Mouse (Mus musculus) frontal cortex, adult 2 months (tissue): ENCODE measurements at regions not wholly inside any gene's neighbourhood (a gene's known extent, or its start where the extent isn't known, plus 50 kb on each side); places are given as distances from the start of the nearest gene placed in this dataset.
"Not testable (repeated sequence)": the region's sequence is repeated elsewhere in the genome, so short reads cannot be mapped to it uniquely, and the experiment has no call there.

Experiments used
- DNase-seq, 2 experiments: peaks; one replicate each; pipeline ENCODE4 v3.0.0; 2022; ENCODE audit warnings: low spot score in 1 of 2; ENCODE audit errors: extremely low spot score in 1 of 2

DNA sequence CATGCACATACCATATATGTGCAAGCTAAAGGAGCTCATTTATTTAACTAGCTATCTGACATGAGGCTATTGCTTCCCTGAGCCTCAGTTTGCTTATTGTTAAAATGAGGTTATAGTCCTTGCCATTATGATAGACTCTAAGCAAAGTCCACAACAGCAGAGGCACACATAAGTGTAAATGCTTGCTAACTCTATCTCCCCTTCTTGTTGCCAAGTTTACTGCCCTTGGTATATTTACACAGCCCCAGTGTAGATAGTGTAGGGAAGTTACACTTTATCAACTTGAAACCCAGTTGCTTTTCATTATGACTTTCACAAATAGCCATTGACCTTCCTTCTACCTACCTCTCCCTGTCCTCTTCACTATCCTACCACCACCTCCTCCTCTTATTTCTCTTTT lies 782.6 kb upstream of the Agtr1b start:
- DNase-seq = no peak

DNA sequence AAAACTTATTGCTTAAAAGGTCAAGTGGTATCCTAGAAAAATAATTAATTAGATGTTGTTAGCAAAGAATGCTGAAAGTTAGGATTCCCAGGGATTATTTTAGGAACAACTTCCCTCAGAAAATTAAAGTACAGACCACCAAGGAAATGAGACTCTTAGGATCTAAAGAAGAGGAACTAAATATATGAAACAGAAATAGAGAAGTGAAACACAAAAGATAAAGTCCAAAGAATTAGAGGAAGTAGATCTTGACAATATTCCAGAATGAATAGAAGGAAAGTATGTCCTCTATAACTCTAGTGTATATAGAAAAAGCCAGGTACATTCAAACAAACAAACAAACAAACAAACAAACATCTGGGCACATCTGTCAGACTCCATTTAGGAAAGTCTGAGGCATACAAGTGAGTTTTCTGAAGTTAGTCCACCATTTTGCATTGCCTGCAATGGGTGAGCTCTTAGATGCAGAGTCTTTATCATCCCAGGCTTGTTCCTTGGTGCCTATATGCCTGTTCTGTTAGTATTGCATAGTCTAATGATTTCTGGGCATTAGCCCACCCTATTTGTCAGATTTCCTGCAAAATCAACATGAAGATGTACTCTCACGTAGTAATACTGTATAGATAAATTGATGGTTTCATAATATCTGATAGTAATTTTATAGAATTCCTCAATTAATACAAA lies 762.0 kb upstream of the Agtr1b start:
- DNase-seq = no peak

DNA sequence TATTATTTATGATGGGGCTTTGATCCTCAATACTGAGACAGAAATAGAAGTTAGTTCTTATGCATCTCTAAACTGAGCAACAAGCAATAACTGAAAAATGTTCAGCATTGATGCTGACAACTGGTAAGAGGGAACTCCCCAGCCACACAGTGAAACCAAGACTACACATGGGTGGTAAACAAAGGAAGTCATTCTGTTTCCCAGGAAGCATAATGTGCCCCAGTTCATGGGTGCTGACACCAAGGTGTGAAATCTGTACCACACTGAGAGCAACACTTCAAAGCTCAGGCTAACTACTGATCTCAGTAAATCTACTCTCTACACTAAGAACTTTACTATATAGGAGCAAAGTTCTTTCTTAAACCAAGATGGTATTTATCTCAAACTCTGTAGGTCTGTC lies 759.2 kb upstream of the Agtr1b start:
- DNase-seq = no peak

DNA sequence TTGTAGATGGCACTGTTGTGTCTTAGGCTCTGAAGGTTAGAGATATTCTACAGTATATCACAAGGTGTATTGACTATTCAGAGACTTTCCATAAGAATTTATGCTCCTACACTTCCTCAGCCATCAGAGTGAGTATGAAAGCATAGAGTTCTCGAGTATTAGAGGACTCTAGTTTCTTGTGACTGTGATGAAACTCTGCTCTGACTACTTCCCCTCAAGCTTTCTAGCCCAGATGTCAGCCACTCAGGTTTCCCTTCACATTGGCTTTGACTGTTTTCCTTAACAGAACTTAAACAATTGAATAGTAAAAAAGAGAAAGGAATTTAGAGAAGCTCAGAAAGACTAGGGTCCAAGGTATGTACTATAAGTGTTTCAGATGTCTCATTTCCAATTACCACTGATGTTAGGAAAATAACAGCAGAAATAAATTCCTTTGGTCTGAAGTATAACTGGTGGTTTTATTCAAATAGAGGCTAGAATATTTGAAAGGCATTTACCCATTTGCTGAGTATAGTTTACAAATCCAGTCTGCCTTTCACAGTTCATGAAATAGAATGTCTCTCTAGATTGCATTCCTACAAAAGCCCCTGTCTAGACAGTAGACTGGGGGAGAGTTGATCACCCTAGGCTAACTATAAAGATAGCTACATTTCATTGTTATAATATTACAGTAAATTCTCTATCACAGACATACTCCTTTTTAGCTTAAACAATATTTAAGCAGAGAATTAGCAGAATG lies 751.4 kb upstream of the Agtr1b start:
- DNase-seq = no peak

DNA sequence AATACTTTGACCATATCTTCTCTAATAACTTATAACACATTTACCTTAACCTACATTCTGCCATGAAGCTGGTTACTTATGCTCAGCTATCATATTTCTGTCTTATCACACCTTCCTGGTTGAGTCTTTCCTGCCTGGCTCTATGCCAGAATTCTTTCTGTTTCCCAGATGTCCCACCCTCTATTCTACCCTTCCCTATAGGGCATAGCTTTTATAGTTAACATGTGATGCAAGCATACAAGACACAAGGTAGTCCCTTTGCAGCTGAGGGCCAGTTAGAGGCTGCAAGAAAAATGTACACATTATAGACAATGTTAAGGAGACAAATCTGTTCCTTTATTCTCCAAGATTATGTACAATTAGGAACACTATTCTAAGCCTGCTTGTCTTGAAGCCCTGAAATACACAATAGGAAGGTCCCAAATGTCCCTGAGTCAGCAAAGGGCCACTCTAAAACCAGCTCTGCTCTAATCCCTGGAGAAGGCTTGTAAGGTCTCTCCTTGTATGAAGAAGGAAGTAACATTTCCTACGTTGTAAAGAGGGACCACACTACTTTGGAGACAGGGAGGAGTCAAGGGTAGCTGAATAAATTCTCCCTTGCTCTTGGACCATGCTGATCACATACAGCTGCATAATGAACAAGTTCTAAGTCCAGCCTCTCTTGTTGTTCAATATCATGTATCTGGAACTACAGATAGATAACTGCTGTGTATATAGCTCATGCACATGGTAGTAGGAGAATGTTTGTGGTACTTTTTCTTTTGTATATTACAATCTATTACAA lies 745.0 kb upstream of the Agtr1b start:
- no peak for DNase-seq

DNA sequence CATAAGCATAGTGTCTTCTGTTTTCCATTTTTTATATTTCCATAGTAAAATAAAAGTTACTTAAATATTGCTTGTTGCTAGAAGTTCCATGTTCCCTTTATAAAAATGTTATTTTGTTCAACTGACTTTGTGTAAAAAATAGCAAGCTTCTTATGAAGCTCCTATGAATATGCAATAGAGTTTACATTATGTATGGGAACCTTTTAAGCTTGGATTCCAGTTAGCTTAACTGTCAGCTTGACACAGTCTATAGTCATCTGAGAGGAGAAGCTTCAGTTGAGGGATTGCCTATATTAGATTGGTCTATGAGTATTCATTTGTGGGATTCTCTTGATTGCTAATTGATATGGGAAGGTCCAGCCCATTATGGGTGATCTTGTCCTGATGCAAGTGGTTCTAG lies 723.2 kb upstream of the Agtr1b start:
- DNase-seq = no peak

DNA sequence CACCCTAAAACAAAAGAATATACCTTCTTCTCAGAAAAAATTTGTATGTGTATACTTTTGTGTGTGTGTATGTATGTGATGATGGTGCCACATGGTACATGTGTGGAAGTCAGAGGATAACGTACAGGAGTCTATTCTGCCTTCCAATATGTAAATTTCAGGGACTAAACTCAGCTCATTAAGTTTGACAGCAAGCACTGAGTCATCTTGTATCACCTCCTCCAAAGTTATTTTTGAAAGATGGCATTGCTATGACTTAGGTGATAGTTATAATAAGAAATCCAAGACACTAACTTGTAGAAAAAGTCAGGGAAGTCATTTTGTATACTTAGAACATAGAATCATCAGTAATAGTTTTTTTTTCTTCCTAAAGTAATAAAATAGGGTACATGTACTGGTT lies 719.4 kb upstream of the Agtr1b start:
- DNase-seq = peak in 1 of 2 experiments; percentile 27

DNA sequence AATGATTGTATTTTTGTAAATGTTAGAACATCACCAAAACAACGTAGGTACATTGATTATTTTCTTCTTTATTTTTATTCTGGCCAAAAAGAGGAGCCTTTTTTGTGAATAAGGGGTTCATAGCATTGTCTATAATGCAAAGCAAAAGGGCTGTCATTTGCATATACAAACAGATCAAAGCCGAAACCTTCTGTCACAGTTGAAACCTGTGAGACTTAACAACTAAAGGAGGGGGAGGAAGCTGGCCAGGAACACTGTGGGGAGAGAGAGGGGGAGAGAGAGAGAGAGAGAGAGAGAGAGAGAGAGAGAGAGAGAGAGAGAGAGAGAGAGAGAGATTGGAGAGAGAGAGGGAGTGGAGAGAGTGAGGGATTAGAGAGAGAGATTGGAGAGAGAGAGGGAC lies 710.6 kb upstream of the Agtr1b start:
- no peak for DNase-seq

DNA sequence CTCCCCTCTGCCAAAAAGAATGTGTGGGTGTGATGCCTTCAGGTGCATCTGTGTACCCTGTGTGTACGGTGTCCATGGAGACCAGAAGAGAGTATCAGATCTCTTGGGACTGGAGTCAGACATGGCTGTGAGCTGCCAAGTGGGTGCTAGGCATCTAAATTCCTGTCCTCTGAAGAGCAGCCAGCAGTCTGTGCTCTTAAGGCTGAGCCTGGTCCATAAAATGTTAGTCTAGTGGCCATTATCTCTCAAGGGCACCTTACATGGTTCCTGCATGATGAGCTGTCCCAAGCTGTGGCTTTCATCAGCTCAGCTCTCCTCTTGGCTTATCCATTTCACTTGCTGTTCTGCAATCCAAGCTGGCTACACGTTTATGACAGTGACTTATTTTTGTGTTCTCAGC lies 686.4 kb upstream of the Agtr1b start:
- not testable (repeated sequence) for DNase-seq

DNA sequence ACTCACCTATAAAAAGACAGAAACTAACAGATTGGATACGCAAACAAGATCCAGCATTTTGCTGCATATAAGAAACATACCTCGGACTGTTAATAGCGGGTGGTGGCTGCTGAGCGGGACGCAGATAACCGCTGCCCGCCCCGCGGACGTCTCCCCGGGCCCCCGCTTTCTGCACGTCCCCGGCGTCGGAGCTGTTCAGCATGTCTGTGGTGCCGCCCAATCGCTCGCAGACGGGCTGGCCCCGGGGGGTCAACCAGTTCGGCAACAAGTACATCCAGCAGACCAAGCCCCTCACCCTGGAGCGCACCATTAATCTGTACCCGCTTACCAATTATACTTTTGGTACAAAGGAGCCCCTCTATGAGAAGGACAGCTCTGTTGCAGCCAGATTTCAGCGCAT lies 682.4 kb upstream of the Agtr1b start:
- DNase-seq = not testable (repeated sequence)

DNA sequence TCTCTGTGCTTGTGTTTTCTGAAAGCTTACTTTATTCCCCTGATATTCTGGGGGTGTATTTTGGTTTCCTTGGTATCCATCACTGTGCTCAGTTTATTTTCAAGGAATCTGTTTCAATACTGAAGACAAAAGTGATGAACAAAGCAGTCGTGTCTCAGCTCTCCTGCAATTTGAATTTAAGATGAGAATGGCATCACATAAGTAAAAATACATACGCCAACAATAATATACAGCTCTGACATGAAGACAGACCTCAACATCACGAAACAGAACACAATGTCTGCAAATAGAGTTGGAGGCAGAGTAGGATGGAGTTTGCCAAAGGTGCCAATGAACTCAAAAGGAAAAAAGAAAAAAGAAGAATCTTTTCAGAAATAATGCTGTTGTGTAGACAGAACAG lies 679.0 kb upstream of the Agtr1b start:
- DNase-seq = peak; percentile 48 to 54

DNA sequence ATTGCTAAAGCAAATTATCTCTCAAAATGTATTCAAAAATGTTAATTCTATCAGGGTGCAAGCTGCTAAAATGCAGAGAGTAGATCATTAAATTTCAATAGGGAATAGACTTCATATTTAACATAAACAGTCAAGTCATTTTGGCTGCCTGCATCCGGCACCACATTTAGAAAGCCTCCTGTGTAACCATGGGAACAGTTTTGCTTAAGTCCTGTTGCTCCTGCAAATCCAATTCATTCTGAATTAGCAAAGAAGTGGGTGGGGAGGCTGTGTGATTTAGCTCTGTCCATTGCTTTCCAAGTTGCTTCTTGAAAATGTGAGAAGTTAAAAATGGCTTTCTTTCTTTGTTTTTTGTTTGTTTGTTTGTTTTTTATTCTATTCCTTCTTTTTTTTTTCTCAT lies 658.9 kb upstream of the Agtr1b start:
- DNase-seq = peak; percentile 68 to 73

DNA sequence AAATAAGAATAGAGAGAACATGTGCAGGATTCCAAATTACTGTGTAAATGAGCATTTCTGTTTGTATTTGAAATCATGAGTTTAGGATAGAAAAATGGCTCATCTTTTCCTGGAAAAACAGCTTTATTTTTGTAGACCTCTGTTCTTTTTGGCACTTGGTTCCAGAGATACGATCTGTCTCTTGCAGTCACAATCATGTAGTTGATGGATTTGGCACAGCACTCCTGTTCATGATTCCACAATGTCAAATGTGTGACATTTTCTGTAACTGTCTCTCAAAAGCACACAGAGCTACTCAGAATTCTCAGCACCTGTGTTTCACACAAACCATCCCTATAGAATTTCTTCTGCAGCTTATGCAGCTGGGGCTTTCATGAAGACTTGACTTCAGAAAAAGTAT lies 654.0 kb upstream of the Agtr1b start:
- peak; percentile 34 to 44 for DNase-seq

DNA sequence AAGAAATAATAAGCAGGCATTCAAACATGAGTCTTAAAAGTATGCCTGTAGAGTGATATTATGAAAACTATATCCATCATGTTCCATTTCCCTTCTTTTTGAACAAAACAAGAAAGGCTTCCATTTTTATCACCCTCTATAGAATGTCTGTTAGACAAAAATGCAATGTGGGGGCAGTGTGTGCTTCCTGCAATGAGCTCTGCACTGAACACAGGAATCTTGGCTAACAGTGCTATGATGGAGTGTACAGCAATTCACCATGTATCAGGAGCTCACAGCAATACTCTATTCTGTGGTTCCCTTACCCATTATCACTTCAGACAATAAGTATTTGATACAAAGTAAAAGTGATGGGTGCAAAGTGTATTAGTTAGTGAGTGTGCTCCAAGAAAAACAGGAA lies 653.3 kb upstream of the Agtr1b start:
- DNase-seq = peak in 1 of 2 experiments; percentile 34

DNA sequence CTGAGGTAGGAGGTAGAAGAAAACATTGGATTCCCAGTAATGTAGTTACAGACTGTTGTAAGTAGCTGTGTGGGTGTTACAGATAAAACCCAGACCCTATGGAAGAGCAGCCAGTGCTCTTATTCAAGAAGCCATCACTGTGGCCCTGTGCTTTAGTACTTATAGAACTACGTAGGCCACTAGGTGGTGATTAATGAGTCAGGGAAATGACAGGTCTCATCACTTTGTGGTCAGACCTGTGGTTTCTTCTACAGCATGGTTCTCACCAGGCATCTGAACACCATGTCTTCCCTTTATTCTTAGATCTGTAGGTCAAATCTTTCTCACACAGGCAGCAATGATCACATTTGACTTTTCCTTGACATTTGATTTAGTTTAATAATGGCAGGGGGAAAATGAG lies 642.7 kb upstream of the Agtr1b start:
- no peak for DNase-seq

DNA sequence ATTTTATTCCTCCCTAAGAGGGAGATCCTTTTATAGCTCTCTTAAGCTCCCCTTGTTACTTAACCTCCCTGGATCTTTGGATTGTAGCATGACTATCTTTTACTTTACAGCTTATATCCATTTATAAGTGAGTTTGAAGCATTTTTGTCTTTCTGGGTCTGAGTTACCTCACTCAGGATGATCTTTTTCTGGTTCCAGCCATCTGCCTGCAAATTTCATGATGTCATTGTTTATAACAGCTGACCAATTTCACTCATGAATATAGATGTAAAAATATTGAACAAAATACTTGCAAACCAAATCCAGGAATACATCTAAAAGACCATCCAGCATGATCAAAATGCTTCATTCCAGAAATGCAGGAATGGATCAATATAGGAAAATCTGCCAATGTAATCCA lies 631.3 kb upstream of the Agtr1b start:
- DNase-seq = peak; percentile 23 to 36

DNA sequence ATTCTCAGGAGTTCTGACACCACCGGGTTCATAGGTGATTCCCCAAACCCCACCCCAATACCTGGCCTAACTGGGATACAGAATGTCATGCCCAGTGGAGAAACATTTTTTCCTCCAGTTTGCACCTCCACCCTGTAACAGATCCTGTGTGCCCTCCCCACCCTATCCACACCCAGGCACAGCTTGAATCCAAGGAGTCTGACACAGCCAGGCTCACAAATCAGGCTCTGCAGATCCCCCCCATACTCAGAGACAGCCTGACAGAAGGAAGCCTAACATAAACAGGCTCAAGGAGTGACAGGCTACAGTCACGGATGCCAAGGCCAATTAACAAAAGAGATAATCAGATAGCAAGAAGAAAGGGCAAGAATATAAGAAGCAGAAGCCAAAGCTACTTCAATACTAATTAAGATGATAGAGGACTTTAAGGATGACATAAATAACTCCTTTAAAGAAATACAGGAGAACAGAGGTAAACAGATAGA lies 622.6 kb upstream of the Agtr1b start:
- DNase-seq = no peak

DNA sequence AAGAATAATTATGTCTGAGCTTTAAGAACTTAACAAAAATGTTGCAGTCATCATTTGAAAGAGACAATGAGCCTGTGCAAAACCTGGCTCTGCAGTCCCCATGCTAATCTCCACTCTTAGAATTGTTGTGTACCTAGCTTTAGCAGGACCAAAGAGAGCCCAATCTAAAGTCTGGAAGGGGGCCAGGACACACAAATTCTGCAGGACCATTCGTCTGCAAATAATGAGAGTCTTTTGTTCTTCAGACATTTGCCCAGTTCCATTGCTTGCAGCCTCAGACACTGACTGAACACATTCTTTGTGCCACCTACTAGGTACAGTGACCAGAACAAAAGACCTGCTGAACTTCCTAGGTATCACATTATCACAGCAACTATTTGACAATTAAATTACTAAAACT lies 620.0 kb upstream of the Agtr1b start:
- no peak for DNase-seq

DNA sequence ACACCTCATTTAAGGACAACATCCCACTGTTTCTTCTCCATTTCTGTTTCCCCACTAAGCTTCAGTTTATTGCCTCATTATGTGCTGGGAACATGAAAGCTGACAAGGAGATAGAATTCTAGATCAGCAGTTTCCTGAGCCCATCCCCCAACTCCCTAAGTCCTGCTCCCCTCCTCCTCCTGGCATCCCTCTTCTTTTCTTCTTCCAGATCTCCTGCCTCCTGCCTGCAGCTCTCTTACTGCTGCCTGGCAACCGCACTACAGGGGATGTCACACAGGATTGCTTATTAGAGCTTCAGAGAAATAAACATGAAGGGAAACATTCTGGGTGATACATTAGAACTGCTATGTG lies 619.4 kb upstream of the Agtr1b start:
- peak in 1 of 2 experiments; percentile 47 for DNase-seq

DNA sequence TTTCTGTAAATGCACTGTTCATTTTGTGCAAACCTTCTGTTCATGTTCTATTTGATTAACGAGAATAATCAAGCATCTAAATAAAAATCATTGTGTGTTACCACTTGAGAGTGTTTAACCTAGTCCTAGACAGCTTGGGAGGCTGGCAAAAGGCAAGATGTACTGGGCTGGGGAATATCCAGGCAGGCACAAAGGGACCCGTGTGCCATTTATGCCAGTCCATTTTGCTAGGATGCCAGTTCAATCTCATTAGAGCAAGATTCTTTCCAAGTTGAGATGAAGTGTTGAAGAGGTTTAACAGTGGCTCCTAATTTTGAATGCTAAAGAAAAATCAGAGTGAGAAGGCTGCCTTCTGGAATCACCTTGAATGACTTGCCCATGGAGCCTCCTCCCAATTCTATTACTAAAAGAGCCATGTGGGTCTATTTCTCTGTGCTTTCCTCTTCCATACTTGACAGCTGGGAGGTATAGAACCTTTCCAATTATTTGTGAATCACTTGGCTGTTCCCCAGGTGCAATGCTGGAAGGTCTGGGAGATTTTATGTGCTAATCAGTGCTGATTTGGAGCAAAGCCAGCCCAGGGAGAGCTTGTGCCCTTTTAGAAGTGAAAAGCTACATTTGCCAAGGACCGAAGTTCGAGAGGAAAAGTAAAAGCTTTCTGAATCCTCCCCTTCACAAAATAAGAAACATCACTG lies 618.9 kb upstream of the Agtr1b start:
- peak; percentile 14 to 41 for DNase-seq

DNA sequence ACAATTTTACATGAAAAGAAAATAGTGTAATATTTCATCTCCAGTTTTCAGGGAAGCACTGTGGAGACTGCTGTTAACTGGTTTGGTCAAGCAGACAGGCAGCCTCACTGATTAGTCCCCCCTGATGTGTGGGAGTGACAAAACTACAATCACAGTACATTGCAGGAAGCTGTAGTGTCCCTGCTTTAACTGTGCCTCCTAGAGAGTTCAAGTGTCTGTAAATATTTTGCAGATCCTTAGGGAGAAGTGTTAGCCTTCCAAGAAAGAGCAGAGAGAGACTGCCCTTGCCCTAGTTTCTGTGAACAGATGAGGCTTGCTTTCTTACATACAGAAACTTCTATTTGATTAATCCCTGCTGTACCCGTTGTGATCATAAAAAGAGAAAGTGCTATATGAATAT lies 617.2 kb upstream of the Agtr1b start:
- no peak for DNase-seq
